Mouse (Mus musculus): ENCODE results near the gene Efcab10. TPM values are rescaled to one million over a fixed set of nuclear protein-coding genes. Genes with fewer than 3 reads are reported as not detected.

Efcab10 gene
- polyA plus RNA-seq, 1 experiment from 2014 or later = not detected

- Histone ChIP-seq H3K36me3 (peaks cover 7% of the 10 kb centered on the region), H3K4me3 (peak within 1 kb of the TSS; percentile 69), H3K9ac (peak within 1 kb of the TSS; percentile 88), H3K4me1 (peaks cover 6% of the 10 kb centered on the region), H3K9me3 (no peaks in the 10 kb centered on the region), H3K27ac (replicated peaks) (peak within 1 kb of the TSS; percentile 64), H3K4me2 (peak within 1 kb of the TSS; percentile 79), H3K27me3 (replicated peaks) (peaks cover 16% of the 10 kb centered on the region)
- peak; percentile 93 for ATAC-seq (ENCODE audit: extremely low read depth, insufficient number of reproducible peaks, low FRiP score, low TSS enrichment)
- under 1% methylated on average over 66 of the region's 66 CpGs for WGBS
Measured at GRCm38 (mm10) chr12:33429387-33430160, 34.9 kb downstream of the Efcab10 start, which contains the start of gene Twistnb. Gene Twistnb (plus strand): TSS chr12:33429635.

GRCm38 (mm10) chr12:33433812-33434211, 39.2 kb downstream of the Efcab10 start:
- Histone ChIP-seq H3K9ac (no peak overlapping the region), H3K4me1 (peaks cover 6% of the 10 kb centered on the region), H3K27me3 (replicated peaks) (no peaks in the 10 kb centered on the region), H3K27ac (replicated peaks) (no peak overlapping the region), H3K9me3 (no peaks in the 10 kb centered on the region), H3K4me2 (no peak overlapping the region), H3K4me3 (no peak overlapping the region), H3K36me3 (peaks cover 26% of the 10 kb centered on the region)
- 84% methylated on average over 9 of the region's 9 CpGs for WGBS
- ATAC-seq (ENCODE audit: extremely low read depth, insufficient number of reproducible peaks, low FRiP score, low TSS enrichment) = no peak

GRCm38 (mm10) chr12:33434758-33435157, 40.1 kb downstream of the Efcab10 start:
- peaks cover 34% of the 10 kb centered on the region for H3K36me3 ChIP-seq
- H3K4me3 ChIP-seq = no peak overlapping the region
- H3K9ac ChIP-seq = no peak overlapping the region
- no peaks in the 10 kb centered on the region for H3K9me3 ChIP-seq
- no peak overlapping the region for H3K4me2 ChIP-seq
- WGBS = 96% methylated on average over 4 of the region's 4 CpGs
- H3K4me1 ChIP-seq = peaks cover 6% of the 10 kb centered on the region
- no peak for ATAC-seq (ENCODE audit: extremely low read depth, insufficient number of reproducible peaks, low FRiP score, low TSS enrichment)
- H3K27ac ChIP-seq (replicated peaks) = no peak overlapping the region
- no peaks in the 10 kb centered on the region for H3K27me3 ChIP-seq (replicated peaks)

Other genes with a start within 250 kb of the Efcab10 start
- 7.7 and 7.9 TPM in 2 replicates for gene Atxn7l1, start 247.2 kb upstream of the Efcab10 start, polyA plus RNA-seq (2015; fragmentation: Nextera tagmentation; extraction: Ambion mirVana)
- gene Twistnb, start 34.8 kb downstream of the Efcab10 start, polyA plus RNA-seq (2015; fragmentation: Nextera tagmentation; extraction: Ambion mirVana) = 29.4 and 35.5 TPM in 2 replicates

Measured in heart, embryonic 13.5 days (tissue).